Mouse (Mus musculus) layer of hippocampus, adult 9-11 months (tissue): ENCODE results near the gene Il9.

Source experiments
- DNase-seq: peaks from one replicate; pipeline ENCODE4 v3.0.0; 2022

The Il9 gene

GRCm38 (mm10) chr13:56471211-56471610 lies 10.8 kb downstream of the Il9 start:
- no peak for DNase-seq

- no peak for DNase-seq
Measured at GRCm38 (mm10) chr13:56468536-56468935, 13.5 kb downstream of the Il9 start.

GRCm38 (mm10) chr13:56467786-56468185 lies 14.3 kb downstream of the Il9 start:
- no peak for DNase-seq

GRCm38 (mm10) chr13:56463750-56464149 lies 18.3 kb downstream of the Il9 start:
- no peak for DNase-seq

GRCm38 (mm10) chr13:56463261-56463660 lies 18.8 kb downstream of the Il9 start:
- no peak for DNase-seq

GRCm38 (mm10) chr13:56462791-56463190 lies 19.3 kb downstream of the Il9 start:
- no peak for DNase-seq

GRCm38 (mm10) chr13:56461460-56461859 lies 20.6 kb downstream of the Il9 start:
- DNase-seq = no peak

- no peak for DNase-seq
Measured at GRCm38 (mm10) chr13:56458001-56458400, 24.0 kb downstream of the Il9 start.

- DNase-seq = no peak
Measured at GRCm38 (mm10) chr13:56450035-56450434, 32.0 kb downstream of the Il9 start.

GRCm38 (mm10) chr13:56449239-56450030 lies 32.6 kb downstream of the Il9 start:
- DNase-seq = no peak

GRCm38 (mm10) chr13:56444996-56445395 lies 37.0 kb downstream of the Il9 start:
- no peak for DNase-seq

GRCm38 (mm10) chr13:56444112-56444511 lies 37.9 kb downstream of the Il9 start:
- no peak for DNase-seq

GRCm38 (mm10) chr13:56443411-56443810 lies 38.6 kb downstream of the Il9 start:
- no peak for DNase-seq

- no peak for DNase-seq
Measured at GRCm38 (mm10) chr13:56438211-56439075, 43.6 kb downstream of the Il9 start, which contains the start of gene Slc25a48. TSS of gene Slc25a48 (plus strand) at chr13:56438355.

GRCm38 (mm10) chr13:56435615-56436287 lies 46.3 kb downstream of the Il9 start:
- no peak for DNase-seq

GRCm38 (mm10) chr13:56434311-56434751 lies 47.7 kb downstream of the Il9 start:
- no peak for DNase-seq

GRCm38 (mm10) chr13:56433466-56433865 lies 48.6 kb downstream of the Il9 start:
- DNase-seq = peak; percentile 34

- DNase-seq = no peak
Measured at GRCm38 (mm10) chr13:56432496-56432895, 49.5 kb downstream of the Il9 start.
